Mouse (Mus musculus): ENCODE data around the gene Chek2. TPM values are rescaled to one million over a fixed set of nuclear protein-coding genes. Genes with fewer than 3 reads are reported as not detected.
"Not testable (repeated sequence)": the region's sequence is repeated elsewhere in the genome, so short reads cannot be mapped to it uniquely, and the experiment has no call there.

Chek2 gene
- total RNA-seq, 2 experiments from 2014 or later, result 3.3 to 4.5 TPM

DNA sequence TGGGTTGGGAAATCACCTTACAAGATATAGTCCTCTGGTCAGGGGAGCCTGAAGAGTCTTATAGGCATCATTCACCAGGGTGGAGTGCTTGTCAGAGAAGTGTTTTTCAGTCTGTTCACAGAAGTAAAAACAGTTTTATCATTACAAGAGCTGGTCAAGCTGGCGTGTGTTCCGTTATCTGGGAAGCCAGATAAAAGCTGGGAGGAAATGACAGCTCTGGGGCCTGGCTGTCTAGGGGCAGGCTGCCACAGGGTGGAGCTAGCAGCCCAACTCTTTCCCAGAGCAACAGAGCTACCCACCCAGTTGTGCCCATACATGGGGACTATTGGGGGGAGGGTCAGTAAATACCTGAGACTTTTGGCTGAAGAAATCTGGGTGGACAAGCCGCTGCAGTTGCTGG, 3.8 kb upstream of the Chek2 start:
- intact Hi-C loops (cut with DNase I), result loop anchor here (2.0 to 10.0 kb wide), 4 partner anchors 87 to 499 kb away; partner anchors contain the start of gene Pitpnb
- peak; percentile 42 for DNase-seq (ENCODE audit: low spot score)

DNA sequence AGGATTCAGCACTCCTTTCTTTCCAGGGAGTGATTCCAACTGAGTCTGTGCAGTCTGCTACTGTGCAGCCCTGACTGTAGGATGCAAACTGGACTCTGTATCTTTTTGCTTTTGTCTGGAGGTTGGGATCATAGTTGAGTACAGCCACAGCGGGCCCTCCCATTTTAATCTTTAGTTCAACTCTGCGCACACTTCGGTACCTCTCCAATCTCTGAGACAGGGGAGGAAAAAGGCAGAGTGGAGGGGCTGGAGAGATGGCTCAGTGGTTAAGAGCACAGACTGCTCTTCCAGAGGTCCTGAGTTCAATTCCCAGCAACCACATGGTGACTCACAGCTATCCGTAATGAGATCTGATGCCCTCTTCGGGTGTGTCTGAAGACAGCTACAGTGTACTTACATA, 1.8 kb upstream of the Chek2 start:
- intact Hi-C loops (cut with DNase I), result loop anchor here (5.0 to 10.0 kb wide), 3 partner anchors 369 to 497 kb away; partner anchors contain the start of gene Pitpnb
- not testable (repeated sequence) for DNase-seq (ENCODE audit: low spot score)

DNA sequence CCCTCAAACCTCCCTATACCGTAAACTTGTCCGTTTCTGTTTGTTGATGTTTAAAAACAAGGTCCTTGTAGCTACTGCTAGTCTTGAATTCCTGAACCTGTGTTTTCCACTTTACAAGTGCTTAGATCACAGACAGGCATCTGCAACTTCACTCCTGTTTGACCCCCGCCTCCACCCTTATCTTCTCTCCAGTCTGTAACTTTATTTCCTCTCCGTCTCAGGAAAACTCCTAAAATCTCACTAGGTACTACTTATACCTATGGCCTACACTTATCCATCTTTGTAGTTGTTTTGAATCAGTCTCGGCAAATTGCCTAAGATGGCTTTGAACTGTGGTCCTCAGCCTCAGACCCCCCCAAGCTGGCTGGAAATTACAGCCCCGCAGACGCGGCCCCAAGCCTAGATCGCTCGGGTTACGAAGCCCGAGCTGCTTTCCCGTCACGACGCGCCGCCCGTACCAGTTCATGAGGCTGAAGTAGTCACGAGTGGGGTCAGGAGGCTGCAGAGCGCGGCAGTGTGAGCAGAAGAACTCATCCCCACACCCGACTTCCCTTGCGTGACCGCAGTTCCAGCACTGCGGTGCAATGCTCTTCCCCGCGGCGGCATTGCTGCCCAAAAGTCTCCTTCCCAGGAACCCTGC, 621 bp upstream of the Chek2 start:
- DNase-seq (ENCODE audit: low spot score), result no peak
- intact Hi-C loops (cut with DNase I), result loop anchor here (5.0 to 10.0 kb wide), 3 partner anchors 368 to 496 kb away; partner anchors contain the start of gene Pitpnb

DNA sequence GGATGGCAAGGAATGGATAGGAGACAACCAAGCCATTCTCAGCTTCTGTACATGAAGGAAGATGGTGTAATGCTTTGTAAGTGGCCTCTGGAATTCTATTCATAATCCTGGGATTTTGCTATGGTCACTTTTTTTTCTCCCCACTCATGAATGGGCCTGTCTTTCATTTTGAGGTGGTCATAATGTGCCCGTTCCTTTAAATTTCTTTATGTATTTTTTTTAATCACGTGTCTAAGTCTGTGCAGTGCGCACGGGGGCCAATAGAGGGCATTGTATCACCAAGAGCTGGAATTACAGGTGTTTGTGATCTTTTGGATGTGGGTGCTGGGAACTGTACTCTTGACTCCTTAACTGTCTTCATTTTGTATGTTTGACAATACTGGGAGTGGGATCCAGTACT, 686 bp downstream of the Chek2 start:
- intact Hi-C loops (cut with DNase I), result loop anchor here (5.0 kb wide), 2 partner anchors 37 to 137 kb away; partner anchors contain the start of gene Ttc28
- DNase-seq (ENCODE audit: low spot score), result no peak

DNA sequence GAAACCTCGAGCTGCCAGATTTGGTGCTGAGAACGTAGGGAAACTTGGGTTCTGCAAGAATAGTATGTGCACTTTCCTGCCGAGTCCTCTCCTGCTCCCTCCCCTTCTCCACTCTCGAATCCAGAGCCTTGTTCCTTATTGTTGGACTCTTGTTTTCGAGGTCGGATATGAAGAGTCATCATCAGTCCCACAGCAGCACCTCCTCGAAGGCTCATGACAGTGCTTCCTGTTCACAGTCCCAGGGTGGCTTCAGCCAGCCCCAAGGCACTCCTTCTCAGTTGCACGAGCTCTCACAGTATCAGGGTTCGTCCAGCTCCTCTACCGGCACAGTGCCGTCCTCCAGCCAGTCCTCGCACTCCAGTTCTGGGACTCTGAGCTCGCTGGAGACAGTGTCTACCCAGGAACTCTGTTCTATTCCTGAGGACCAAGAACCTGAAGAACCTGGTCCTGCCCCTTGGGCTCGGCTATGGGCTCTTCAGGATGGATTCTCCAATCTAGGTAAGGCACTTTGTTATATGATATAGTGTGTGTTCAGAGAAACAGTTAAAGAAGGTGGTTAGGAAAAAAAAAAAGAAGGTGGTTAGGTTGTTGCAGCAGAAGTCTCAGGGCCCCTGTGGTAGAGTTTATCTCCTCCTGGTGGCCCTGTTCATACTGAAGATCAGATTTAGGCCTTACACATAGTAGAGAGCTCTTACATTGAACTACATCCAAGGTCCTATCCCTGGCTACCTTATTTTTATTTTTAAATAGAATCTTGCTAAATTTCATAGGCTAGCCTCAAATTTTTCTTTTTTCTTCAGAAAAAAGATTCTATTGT, 1.5 kb downstream of the Chek2 start:
- intact Hi-C loops (cut with DNase I), result loop anchor here (5.0 kb wide), 2 partner anchors 36 to 136 kb away; partner anchors contain the start of gene Ttc28
- no peak for DNase-seq (ENCODE audit: low spot score)

DNA sequence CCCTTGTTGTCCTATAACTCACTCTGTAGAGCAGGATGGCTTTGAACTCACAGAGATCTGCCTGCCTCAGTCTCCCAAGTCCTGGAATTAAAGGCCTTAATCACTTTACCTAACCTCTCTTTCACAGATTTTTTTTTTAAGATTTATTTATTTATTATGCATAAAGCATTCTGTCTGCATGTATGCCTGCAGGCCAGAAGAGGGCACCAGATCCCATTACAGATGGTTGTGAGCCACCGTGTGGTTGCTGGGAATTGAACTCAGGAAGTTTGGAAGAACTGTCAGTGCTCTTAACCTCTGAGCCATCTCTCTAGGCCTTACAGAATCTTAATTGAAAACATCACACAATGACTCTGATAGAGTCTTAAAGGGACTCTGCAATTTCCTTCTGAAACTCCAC, 13.2 kb downstream of the Chek2 start:
- intact Hi-C loops (cut with DNase I), result no loop called here
- DNase-seq (ENCODE audit: low spot score), result no peak

DNA sequence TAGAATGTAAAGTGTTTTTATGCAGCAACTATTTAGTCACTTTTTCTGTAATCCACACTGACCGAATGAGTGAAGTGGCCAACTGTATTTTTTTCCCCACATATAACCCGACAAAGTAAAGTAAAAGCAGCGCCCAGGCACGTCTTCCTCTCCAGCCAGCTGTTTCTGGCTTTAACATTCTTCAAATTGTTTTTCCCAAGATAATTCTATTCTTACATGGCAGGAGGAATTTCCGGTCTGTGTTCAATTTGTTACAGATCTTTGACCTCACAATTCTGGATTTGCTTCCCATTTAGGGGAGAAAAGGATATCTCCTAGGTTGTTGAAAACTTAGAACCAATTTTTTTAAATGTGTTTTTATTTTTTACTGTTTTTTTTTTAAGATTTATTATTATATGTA, 17.3 kb downstream of the Chek2 start:
- no peak for DNase-seq (ENCODE audit: low spot score)
- intact Hi-C loops (cut with DNase I), result no loop called here

DNA sequence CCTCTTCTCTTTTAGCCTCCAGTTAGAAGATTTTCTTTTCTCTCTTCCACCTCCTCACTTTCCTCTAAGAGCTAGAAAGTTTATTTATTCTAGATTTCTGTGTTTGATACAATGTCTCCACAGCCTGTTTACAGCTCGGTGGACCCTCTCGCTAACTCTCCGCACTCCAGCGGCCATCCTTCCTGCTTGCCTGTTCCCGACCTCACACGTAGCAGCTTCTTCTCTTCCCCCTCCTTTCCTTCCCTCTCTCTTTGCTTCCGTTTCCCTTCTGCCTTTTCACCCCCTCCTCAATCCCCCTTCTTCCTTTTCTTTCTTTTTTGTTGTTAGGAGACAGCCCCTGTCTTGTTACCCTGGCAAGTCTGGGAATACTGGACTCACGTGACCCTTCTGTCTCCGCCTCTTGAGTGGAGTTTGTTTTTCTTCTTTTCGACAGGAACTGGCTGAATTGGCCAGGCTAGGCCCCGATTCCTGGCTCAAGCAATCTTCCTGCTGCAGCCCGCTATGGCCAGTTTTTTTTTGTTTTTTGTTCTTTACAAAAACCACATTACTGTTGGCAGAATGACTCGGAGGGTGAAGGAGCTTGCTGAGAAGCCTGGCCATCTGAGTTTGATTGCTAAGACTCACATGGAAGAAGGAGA, 19.4 kb downstream of the Chek2 start:
- intact Hi-C loops (cut with DNase I), result no loop called here
- DNase-seq (ENCODE audit: low spot score), result peak; percentile 68

DNA sequence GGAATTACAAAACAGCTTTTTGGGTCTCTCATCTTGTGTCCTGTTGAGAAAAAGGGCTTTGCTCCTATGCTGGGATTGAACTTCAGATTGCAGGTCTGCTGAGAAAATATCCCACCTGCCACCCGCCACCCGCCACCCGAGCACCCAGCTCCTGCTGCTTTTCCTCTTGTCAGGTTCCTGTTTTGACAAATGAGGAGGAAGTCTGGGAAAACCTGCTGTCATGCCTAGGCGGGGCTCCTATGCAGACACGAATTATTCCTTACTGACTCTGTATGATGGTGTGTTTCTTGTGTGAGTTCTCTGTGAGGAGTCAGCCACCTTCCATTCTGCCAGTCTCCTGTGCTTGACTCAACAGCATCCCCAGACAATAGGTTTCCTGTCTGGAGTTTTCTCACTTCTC, 20.7 kb downstream of the Chek2 start:
- intact Hi-C loops (cut with DNase I), result loop anchor here (2.0 kb wide), 1 partner anchor 18 kb away; the partner anchor contains the start of gene Ttc28
- DNase-seq (ENCODE audit: low spot score), result no peak

DNA sequence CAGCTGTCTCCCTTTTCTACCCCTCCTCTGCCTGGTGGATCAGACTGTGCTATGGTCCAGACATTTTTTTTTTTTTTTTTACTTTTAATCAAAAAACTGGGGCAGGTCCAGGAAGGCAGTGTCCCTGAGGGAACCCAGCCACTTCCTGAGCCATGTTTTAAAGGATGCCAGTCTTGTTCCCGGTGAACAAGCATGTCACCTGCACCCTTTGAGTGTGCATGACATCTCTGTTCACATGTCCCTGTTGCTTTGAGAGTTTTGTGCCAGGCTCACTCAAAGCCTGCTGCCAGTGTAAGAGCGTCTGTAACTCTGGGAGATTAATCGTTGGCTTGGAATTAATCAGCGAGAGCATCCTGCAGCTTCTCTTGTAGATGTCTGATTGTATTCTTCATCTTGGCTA, 28.7 kb downstream of the Chek2 start:
- DNase-seq (ENCODE audit: low spot score), result no peak
- intact Hi-C loops (cut with DNase I), result no loop called here

DNA sequence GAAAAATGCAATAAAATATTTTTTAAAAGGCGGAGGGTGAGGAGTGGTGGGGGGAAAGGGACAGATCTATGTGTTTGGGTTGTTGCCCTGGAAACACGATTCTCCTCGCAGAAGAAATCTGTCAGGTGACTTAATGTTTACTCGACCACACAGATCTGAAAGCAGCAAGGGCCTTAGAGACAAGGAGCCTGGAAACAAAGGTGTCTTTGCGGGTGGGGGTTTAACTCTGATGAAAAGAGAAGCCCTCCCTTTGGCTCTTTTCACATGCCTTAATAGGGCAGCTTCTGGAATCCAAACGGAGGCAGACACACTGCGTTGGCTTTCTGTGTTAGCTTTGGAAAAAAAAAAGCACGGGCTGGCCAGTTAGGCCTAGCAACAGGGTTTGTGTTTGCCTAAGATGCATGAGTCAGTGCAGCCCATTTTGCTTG, 29.5 kb downstream of the Chek2 start:
- DNase-seq (ENCODE audit: low spot score), result no peak
- intact Hi-C loops (cut with DNase I), result no loop called here

DNA sequence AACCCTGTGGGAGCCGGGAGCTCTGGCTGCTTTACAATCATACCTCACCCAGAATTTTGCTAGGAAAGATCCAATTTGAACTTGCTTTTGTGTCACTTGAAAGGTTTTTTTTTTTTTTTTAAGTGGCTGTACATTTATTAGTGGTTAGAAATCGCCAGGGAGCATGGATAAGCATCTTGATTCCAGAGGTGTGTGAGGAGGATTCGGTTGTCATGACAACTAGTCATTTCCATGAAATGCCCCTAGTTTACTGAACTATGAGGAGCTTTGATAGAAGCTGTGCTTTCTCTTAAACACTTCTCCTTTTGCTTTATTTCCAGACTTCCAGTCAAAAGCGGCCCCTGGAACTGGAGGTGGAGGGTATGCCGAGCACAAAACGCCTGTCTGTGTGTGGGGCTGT, 33.4 kb downstream of the Chek2 start:
- intact Hi-C loops (cut with DNase I), result no loop called here

DNA sequence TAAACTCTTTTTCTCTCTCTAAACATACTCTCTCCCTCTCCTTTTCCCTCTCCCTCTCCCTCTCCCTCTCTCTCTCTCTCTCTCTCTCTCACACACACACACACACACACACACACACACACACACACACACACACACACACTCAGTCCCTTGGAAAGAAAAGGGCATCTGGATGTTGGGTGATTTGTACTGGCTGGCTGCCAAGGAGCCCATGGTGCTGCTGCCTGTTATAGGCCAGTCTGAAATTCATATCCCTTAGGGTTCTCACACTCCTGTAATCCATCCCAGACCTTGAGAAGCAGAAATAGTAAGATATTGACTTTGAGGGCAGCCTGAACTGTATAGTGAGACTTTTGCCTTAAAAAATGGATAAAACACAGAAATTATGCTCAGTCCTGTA, 34.9 kb downstream of the Chek2 start:
- no peak for DNase-seq (ENCODE audit: low spot score)
- intact Hi-C loops (cut with DNase I), result loop anchor here (5.0 kb wide), 1 partner anchor 32 kb away; no protein-coding TSS in a partner anchor

More for the DNA sequence above, 33.4 kb downstream of the Chek2 start:
- DNase-seq (ENCODE audit: low spot score), result no peak

DNA sequence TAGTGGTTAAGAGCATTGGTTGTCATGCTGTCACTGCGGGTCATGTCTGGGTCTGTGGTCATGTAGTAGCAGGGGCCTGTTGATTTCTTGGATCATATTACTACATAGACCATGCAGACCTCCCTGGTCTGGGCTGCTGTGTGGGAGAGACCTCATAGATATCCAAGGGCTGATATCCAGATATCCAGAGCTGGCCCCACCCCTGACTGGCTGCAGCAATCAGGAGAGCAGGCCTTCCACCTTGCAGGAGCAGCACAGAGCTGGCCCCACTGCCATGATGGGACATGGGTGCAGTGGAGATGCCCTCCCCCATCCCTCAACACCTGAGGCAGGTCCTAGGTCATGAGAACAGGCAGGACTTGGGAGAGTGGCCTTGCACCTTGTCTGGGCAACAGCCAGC, 35.5 kb downstream of the Chek2 start:
- no peak for DNase-seq (ENCODE audit: low spot score)
- intact Hi-C loops (cut with DNase I), result loop anchor here (5.0 kb wide), 1 partner anchor 33 kb away; no protein-coding TSS in a partner anchor

DNA sequence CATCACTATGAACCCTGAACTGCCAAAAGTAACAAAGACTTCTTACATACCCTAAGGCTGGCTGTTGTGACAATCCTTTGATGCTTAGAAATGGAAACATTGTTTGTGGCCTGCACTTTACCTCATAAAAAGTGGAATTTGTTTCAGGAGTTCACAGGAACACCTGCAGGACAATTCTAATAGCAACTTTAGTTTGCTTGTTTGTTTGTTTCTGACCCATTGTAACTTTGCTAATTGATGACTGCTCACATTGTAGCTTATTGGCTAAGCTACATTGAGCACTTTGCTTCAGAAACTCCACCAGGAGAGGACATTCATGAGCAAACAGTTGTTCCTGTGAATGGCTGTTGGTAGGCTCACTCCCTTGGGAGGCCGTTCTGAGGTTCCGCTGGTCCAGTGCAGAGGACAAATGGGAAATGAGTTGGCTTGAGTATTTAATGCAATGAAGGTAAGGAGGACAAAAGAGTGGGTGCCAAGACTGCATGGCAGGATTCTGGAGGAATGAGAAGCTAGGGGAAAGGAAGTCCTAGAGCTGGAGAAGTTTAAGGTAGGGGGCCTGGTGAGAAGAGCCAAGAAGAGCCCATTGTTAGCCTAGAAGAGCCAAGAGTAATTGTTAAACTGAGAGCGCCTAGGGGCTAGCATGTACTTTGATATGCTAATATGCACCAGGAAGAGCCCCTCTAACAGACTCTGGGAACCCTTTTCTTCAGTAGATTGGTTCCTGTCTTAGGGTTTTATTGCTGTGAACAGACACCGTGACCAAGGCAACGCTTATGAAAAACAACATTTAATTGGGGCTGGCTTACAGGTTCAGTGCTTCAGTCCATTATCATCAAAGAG, 38.1 kb downstream of the Chek2 start:
- intact Hi-C loops (cut with DNase I), result loop anchor here (2.0 to 5.0 kb wide), 2 partner anchors 17 to 36 kb away; no protein-coding TSS in a partner anchor
- DNase-seq (ENCODE audit: low spot score), result no peak

DNA sequence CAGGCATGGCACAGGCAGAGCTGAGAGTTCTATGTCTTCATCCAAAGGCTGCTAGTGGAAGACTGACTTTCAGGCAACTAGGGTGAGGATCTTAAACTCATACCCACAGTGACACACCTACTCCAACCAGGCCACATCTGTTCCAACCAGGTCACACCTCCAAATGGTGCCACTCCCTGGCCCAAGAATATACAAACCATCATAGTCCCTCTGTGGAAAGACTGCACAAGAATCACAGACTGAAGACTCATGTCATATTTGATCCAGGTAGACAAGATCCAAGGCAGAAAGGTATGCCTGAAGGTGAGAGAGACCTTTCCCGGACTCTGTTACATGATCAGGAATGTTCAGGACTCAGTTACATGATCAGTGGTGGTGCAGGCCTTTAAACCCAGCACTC, 38.7 kb downstream of the Chek2 start:
- intact Hi-C loops (cut with DNase I), result loop anchor here (2.0 to 5.0 kb wide), 2 partner anchors 18 to 36 kb away; no protein-coding TSS in a partner anchor
- DNase-seq (ENCODE audit: low spot score), result not testable (repeated sequence)

DNA sequence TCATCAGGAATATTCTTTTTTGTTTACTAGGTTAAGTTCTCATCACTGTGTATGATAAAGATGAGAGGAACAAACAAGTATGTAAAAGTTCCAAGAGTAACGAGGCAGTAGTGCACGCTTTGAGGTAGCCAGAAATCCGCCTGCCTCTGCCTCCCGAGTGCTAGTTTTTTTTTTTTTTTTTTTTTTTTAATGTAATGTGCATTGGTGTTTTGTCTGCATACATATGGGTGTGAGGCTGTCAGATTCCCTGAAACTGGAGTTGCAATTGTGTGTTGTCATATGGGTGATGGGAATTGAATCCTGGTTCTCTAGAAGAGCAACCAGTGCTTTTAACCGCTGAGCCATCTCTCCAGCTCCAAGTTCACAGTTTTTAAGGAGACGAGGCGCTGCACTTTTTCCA, 39.3 kb downstream of the Chek2 start:
- intact Hi-C loops (cut with DNase I), result loop anchor here (2.0 to 5.0 kb wide), 2 partner anchors 18 to 37 kb away; no protein-coding TSS in a partner anchor

DNA sequence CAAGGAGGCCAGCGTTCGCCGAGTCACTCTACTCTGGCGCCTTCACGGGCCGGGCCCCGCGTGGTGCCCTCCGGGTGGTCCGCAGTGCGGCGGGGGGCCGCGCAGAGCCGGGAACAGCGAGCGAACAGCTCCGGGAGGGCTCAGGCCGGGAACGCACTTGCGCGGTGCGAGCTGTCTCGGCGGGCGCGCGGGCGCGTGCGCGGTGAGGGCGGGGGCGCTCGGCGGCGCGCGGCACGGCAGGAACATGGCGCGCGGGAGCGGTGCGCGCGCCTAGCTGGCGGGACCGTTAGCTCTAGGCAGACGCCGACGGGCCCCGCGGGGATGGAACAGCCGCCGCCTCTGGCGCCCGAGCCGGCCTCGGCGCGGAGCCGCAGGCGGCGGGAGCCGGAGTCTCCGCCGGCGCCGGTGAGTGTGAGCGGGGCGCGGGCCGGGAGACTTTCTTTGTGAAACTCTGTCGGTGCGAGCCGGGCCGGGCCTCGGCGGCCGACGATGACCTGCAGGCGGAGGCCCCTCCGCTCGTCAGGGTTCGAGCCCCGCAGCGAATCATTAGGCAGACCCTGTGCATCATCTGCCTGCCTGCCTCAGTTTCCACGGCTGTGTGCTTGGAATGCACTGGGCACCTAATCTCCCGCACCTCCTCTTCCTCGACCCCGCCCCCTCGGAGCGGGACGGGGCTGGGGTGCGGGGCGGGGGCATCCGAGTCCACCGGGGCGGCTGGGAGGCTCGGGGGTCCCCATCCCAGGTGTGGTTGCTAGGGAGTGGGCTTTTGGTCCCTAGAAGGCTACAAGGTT, 40.0 kb downstream of the Chek2 start, which contains the start of gene Ttc28:
Ttc28 (plus strand) TSS at position 220 of the 791 bp plus-strand sequence.
- intact Hi-C loops (cut with DNase I), result loop anchor here (2.0 to 5.0 kb wide), 2 partner anchors 19 to 37 kb away; no protein-coding TSS in a partner anchor
- peak; percentile 86 for DNase-seq (ENCODE audit: low spot score)

More for the DNA sequence above, 39.3 kb downstream of the Chek2 start:
- DNase-seq (ENCODE audit: low spot score), result no peak
